Mouse (Mus musculus) heart, postnatal 14 days (tissue): ENCODE measurements at regions not wholly inside any gene's neighbourhood (a gene's known extent, or its start where the extent isn't known, plus 50 kb on each side); places are given as distances from the start of the nearest gene placed in this dataset.

Source experiments
- DNase-seq, 2 experiments: peaks; one replicate each; pipeline ENCODE4 v3.0.0; 2021 to 2022
- intact Hi-C: fragments of 180-260 bp; cut with DNase I; formaldehyde crosslinking; loops from one replicate; pipeline ENCODE4 v1.15.1; 2025

- no peak for DNase-seq
- intact Hi-C loops, result no loop called here
Observed at GRCm38 (mm10) chr10:95124476-95124875, 179.8 kb upstream of the Plxnc1 start.

GRCm38 (mm10) chr10:95120007-95120406 is 175.4 kb upstream of the Plxnc1 start:
- no peak for DNase-seq
- intact Hi-C loops, result no loop called here

- intact Hi-C loops, result no loop called here
- DNase-seq, result no peak
Observed at GRCm38 (mm10) chr10:95118786-95119351, 174.2 kb upstream of the Plxnc1 start.

GRCm38 (mm10) chr10:95117731-95118212 is 173.1 kb upstream of the Plxnc1 start:
- intact Hi-C loops, result no loop called here
- DNase-seq, result no peak

- intact Hi-C loops, result no loop called here
- DNase-seq, result peak; percentile 25 to 58
Observed at GRCm38 (mm10) chr10:95117041-95117730, 172.6 kb upstream of the Plxnc1 start.

GRCm38 (mm10) chr10:95116579-95117011 is 172.0 kb upstream of the Plxnc1 start:
- intact Hi-C loops, result no loop called here
- no peak for DNase-seq

- intact Hi-C loops, result no loop called here
- DNase-seq, result no peak
Observed at GRCm38 (mm10) chr10:95112837-95113388, 168.3 kb upstream of the Plxnc1 start.

GRCm38 (mm10) chr10:95112231-95112774 is 167.7 kb upstream of the Plxnc1 start:
- intact Hi-C loops, result no loop called here
- no peak for DNase-seq

- peak in 1 of 2 experiments; percentile 31 for DNase-seq
- intact Hi-C loops, result no loop called here
Observed at GRCm38 (mm10) chr10:95110786-95111185, 166.2 kb upstream of the Plxnc1 start.

GRCm38 (mm10) chr10:95109576-95109975 is 164.9 kb upstream of the Plxnc1 start:
- intact Hi-C loops, result no loop called here
- no peak for DNase-seq

- intact Hi-C loops, result no loop called here
- DNase-seq, result no peak
Observed at GRCm38 (mm10) chr10:95107532-95108251, 163.1 kb upstream of the Plxnc1 start.

- peak in 1 of 2 experiments; percentile 38 for DNase-seq
- intact Hi-C loops, result loop anchor here (2.0 to 5.0 kb wide), 4 partner anchors 112 to 373 kb away; partner anchors contain the start of gene Cradd
Observed at GRCm38 (mm10) chr10:95103808-95104207, 159.2 kb upstream of the Plxnc1 start.

GRCm38 (mm10) chr10:95102981-95103380 is 158.3 kb upstream of the Plxnc1 start:
- intact Hi-C loops, result loop anchor here (2.0 to 5.0 kb wide), 4 partner anchors 111 to 374 kb away; partner anchors contain the start of gene Cradd
- no peak for DNase-seq

- intact Hi-C loops, result loop anchor here (5.0 kb wide), 3 partner anchors 108 to 377 kb away; partner anchors contain the start of gene Cradd
- peak; percentile 38 to 69 for DNase-seq
Observed at GRCm38 (mm10) chr10:95099906-95100305, 155.3 kb upstream of the Plxnc1 start.

- intact Hi-C loops, result no loop called here
- no peak for DNase-seq
Observed at GRCm38 (mm10) chr10:95095847-95096246, 151.2 kb upstream of the Plxnc1 start.

GRCm38 (mm10) chr10:95094771-95095170 is 150.1 kb upstream of the Plxnc1 start:
- intact Hi-C loops, result no loop called here
- DNase-seq, result no peak

- no peak for DNase-seq
- intact Hi-C loops, result no loop called here
Observed at GRCm38 (mm10) chr10:95093266-95093665, 148.6 kb upstream of the Plxnc1 start.

GRCm38 (mm10) chr10:95091086-95091485 is 146.5 kb upstream of the Plxnc1 start:
- intact Hi-C loops, result no loop called here
- no peak for DNase-seq

GRCm38 (mm10) chr10:95090641-95091040 is 146.0 kb upstream of the Plxnc1 start:
- intact Hi-C loops, result no loop called here
- no peak for DNase-seq

GRCm38 (mm10) chr10:95090035-95090434 is 145.4 kb upstream of the Plxnc1 start:
- no peak for DNase-seq
- intact Hi-C loops, result no loop called here
